Mouse (Mus musculus): ENCODE measurements around the gene Fmnl2.

Gene Fmnl2

GRCm38 (mm10) chr2:52952202-52952730, 94.6 kb downstream of the Fmnl2 start:
- in situ Hi-C loops (cut with MboI, MseI) = no loop called here

GRCm38 (mm10) chr2:52955090-52955489, 97.4 kb downstream of the Fmnl2 start:
- in situ Hi-C loops (cut with MboI, MseI) = no loop called here

- in situ Hi-C loops (cut with MboI, MseI) = no loop called here
These were observed 98.2 kb downstream of the Fmnl2 start for GRCm38 (mm10) chr2:52955831-52956230.

GRCm38 (mm10) chr2:52957771-52958534, 100.3 kb downstream of the Fmnl2 start:
- in situ Hi-C loops (cut with MboI, MseI) = no loop called here

GRCm38 (mm10) chr2:52958535-52959290, 101.1 kb downstream of the Fmnl2 start:
- in situ Hi-C loops (cut with MboI, MseI) = no loop called here

- in situ Hi-C loops (cut with MboI, MseI) = no loop called here
These were observed 101.6 kb downstream of the Fmnl2 start for GRCm38 (mm10) chr2:52959291-52959621.

GRCm38 (mm10) chr2:52959982-52960381, 102.3 kb downstream of the Fmnl2 start:
- in situ Hi-C loops (cut with MboI, MseI) = no loop called here

- in situ Hi-C loops (cut with MboI, MseI) = no loop called here
These were observed 103.0 kb downstream of the Fmnl2 start for GRCm38 (mm10) chr2:52960697-52961096.

- in situ Hi-C loops (cut with MboI, MseI) = no loop called here
These were observed 105.8 kb downstream of the Fmnl2 start for GRCm38 (mm10) chr2:52963439-52963838.

- in situ Hi-C loops (cut with MboI, MseI) = no loop called here
These were observed 106.8 kb downstream of the Fmnl2 start for GRCm38 (mm10) chr2:52964386-52964928.

GRCm38 (mm10) chr2:52966227-52966626, 108.6 kb downstream of the Fmnl2 start:
- in situ Hi-C loops (cut with MboI, MseI) = no loop called here

GRCm38 (mm10) chr2:52966820-52967460, 109.3 kb downstream of the Fmnl2 start:
- in situ Hi-C loops (cut with MboI, MseI) = no loop called here

GRCm38 (mm10) chr2:52967461-52967823, 109.8 kb downstream of the Fmnl2 start:
- in situ Hi-C loops (cut with MboI, MseI) = no loop called here

GRCm38 (mm10) chr2:52968884-52969283, 111.2 kb downstream of the Fmnl2 start:
- in situ Hi-C loops (cut with MboI, MseI) = no loop called here

- in situ Hi-C loops (cut with MboI, MseI) = no loop called here
These were observed 116.4 kb downstream of the Fmnl2 start for GRCm38 (mm10) chr2:52974056-52974455.

GRCm38 (mm10) chr2:52974776-52975175, 117.1 kb downstream of the Fmnl2 start:
- in situ Hi-C loops (cut with MboI, MseI) = no loop called here

- in situ Hi-C loops (cut with MboI, MseI) = no loop called here
These were observed 120.4 kb downstream of the Fmnl2 start for GRCm38 (mm10) chr2:52977921-52978675.

- in situ Hi-C loops (cut with MboI, MseI) = no loop called here
These were observed 121.1 kb downstream of the Fmnl2 start for GRCm38 (mm10) chr2:52978796-52979195.

GRCm38 (mm10) chr2:52979280-52979763, 121.7 kb downstream of the Fmnl2 start:
- in situ Hi-C loops (cut with MboI, MseI) = no loop called here

GRCm38 (mm10) chr2:52981126-52981525, 123.5 kb downstream of the Fmnl2 start:
- in situ Hi-C loops (cut with MboI, MseI) = no loop called here

GRCm38 (mm10) chr2:52981595-52981994, 123.9 kb downstream of the Fmnl2 start:
- in situ Hi-C loops (cut with MboI, MseI) = no loop called here

All from regulatory T cell (primary cell).